Mouse (Mus musculus): ENCODE results near the gene Gm5930.
"Not testable (repeated sequence)": the region's sequence is repeated elsewhere in the genome, so short reads cannot be mapped to it uniquely, and the experiment has no call there.

The Gm5930 gene

GRCm38 (mm10) chr14:44338484-44338883 is at the start of gene Gm5930:
Gene Gm5930 (minus strand): TSS chr14:44338584.
- not testable (repeated sequence) for DNase-seq

DNA sequence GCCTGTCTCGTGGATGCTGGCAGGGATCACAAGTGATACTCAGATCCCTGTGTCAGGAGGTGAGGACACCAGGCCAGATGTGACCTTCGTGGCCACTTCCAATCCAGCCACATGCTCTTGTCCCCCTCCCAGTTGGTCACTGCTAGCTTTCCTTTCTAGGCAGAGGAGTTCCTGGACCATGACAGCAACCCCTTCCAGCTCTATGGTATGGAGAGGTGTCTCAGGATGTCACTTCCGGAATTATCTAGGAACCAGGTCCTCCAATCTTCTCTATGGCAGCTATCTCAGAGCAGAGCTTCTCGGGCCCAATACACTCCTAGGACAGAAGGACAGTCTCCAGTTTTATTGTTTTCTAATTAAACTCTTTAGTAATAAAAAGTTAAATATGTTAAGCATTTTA is 45.8 kb upstream of the Gm5930 start:
- DNase-seq = not testable (repeated sequence)

GRCm38 (mm10) chr14:44365057-44365456 is 26.7 kb upstream of the Gm5930 start, which contains the start of gene Gm8229:
Gene Gm8229 (plus strand): TSS chr14:44365357.
- DNase-seq = not testable (repeated sequence)

DNA sequence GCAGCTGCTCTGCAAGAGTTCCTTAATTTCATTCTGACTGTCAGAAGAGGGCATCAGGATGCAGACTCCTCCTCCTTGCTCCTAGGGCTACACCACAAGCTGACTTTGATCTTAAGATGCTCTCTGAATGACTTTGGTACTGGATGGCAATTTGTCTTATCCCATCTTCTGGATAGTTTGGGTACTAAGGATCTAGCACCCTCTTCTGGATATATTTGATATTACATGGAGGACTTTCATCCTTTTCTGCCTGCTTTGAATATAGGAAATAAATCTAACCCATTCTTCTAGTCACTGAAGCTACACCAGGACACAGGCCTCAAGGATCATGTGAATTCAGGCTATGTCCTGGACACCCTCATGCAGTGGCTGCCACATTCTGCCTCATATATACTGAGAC is 23.9 kb upstream of the Gm5930 start:
- not testable (repeated sequence) for DNase-seq

GRCm38 (mm10) chr14:44361416-44361815 is 23.0 kb upstream of the Gm5930 start:
- DNase-seq = not testable (repeated sequence)

DNA sequence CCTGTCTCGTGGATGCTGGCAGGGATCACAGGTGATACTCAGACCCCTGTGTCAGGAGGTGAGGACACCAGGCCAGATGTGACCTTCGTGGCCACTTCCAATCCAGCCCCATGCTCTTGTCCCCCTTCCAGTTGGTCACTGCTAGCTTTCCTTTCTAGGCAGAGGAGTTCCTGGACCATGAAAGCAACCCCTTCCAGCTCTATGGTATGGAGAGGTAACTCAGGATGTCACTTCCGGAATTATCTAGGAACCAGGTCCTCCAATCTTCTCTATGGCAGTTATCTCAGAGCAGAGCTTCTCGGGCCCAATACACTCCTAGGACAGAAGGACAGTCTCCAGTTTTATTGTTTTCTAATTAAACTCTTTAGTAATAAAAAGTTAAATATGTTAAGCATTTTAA is 26.3 kb downstream of the Gm5930 start:
- DNase-seq = not testable (repeated sequence)

DNA sequence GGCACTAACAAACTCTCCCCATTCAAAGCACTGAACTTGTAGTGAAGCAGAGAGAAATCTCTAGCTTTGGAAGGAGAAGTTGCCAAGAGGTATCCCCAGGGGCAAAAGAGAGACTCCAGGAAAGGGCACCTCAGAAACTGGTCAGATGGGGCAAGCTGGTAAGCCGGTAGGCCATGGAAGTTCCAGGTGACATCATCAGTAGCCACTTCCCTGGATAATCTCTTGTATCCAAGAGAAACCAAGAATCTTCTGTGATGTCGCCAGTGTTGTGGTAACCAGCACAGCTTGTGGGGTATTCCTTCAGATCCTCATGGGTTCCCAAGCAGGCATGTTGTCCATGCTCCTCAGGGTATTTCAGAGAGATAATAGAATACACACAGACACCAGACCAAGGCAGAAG is 53.1 kb downstream of the Gm5930 start, which contains the start of gene Gm8220:
Gene Gm8220, plus strand, starts transcription at position 301 of the 400 bp plus-strand sequence.
- not testable (repeated sequence) for DNase-seq
